Mouse (Mus musculus) brain, embryonic 18.5 days (tissue): Measurements from ENCODE around the gene Fkbp11.

Experiments
- DNase-seq: peaks from one replicate; pipeline ENCODE4 v3.0.0-alpha.2; 2012; ENCODE audit warnings: low read depth, low spot score

Gene Fkbp11

DNA sequence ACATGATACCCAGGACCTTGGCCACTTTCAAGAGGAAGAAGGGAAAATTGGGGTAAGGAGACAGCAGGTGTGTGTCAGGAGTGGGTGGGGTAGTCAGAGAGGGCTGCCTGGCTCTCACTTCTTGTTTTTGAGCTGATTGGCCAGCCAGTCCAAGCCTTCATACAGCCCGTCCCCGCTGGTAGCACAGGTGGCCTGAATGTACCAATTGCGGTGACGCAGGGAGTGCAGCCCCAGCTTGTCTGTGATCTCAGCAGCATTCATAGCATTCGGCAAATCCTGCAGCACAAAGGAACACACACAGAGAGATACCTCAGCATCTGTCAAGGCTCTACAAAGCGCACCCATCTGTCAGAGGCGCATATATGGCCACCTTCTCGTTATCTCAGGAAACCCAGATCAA lies 12.2 kb upstream of the Fkbp11 start:
- DNase-seq: no peak

DNA sequence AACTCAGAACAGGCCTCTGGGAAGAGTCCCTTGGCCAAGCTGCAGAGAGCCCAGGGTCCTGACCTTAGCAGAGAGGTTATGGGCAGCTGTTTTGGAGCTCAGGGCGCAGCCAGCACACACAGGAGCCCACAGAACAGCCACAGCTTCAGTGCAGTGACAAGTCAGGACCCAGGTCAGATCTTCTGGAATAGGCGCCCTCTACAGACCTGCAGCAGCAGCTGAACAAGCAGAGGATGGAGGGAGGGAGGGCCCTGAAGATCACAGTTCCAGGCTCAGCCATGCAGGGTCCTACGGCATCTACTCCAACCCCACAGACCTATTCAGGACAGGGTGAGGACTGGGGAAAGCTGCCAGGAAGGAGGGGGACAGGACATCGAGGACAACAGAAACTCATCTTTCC lies 10.8 kb upstream of the Fkbp11 start:
- DNase-seq: no peak

DNA sequence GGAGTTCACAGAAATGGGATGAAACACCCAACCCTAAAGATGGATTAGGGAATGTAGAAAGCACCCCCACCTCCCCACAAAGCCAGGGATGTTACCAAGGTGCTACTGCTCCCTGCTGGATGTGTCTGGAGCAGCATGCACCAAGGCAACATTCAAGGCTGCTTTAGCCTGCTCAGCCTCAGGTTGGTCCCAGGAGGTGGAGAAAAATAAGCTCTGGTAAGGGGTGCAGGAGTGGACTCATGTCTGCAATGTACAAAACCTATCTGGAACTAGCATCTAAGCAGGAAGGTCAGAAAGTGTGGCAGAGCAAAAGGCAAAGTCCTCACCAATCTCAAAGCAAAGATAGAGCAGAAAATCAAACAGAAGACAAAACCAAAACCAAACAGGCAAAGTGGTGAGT lies 9.9 kb upstream of the Fkbp11 start:
- no peak for DNase-seq

DNA sequence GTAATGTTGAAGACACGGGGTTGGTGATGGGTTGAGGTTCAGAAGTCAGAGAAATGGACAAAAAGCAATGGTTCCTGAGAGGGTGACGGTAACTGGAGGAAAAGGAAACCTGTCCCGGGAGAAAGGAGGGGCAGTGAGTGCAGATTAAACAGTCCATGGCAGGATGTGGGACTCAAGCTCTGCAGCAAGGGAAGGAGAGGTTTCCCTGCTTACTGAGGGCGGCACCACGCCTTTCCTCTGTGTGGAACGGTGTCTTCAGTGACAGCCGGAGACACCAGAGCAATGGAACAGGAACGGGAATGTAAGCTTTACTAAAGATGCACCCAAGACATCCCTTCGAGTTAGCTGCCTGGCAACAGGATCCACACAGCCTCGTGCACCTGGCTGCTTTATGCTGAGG lies 8.5 kb upstream of the Fkbp11 start:
- no peak for DNase-seq

DNA sequence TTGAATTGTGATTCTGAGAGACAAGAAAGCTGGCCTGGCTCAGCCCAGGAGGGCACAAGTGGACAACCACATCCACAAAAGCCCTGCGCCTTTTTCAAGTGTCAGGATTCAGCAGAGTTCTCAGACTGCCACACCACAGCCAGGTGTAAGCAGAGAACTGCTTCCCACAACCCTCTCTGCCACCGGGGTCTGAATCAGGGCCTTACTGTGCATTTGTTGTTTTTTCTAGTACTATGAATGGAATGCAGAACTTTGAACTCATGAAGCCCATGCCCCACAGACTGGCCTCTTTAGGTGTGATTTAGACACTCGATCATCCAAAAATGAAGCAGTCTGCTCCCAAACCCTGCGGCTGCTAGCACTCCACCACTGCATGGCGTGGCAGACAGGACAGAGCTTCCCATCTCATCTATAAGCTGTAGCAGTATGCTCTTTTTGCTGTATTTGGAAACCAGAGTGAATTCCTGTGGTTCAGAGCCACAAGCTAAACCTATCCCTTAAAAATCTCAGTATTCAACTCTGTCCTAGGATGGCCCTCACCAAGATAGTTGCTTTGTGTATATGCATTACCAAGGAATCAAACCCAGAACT lies 6.1 kb upstream of the Fkbp11 start:
- DNase-seq: no peak

DNA sequence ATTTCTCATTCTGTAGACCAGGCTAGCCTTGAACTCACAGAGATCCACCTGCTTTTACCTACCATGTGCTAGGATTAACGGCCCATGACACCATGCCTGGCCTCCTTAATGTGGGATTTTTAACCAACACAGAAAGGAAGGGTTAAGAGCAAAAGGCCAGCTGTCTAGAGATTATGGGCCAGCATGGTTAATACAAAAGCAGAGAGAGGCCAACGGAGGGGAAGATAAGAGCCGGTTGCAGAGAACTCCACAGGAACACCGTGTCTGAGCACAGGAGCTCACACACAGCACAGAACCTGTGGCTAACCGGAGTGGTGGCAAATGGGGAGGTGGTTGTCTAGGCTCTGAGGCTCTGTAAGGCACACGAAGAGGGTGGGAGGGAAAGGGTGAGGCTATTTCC lies 5.4 kb upstream of the Fkbp11 start:
- no peak for DNase-seq

DNA sequence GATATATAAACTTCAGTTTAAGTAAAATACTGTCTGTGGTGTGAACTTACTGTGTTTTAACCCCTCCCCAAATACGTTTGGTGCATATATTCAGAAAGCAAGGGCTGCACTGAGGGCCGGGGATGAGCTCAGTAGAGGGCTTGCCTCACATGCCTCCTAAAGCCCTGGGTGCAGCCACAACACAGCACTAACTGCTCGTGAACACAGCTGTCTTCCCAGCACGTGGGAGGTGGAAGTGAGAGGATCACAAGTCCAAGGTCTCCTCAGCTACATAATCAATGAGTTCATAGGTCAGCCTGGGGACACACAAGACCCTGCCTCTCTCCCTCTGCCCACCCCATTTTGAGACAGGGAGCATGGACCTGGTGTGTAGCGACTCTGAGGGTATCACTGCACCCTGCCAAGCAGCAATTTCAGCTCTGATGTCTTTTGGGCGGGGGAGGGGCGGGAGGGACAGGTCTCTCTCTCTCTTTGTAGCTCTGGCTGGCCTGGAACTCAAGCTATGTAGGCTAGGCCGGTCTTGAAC lies 4.1 kb upstream of the Fkbp11 start:
- no peak for DNase-seq

DNA sequence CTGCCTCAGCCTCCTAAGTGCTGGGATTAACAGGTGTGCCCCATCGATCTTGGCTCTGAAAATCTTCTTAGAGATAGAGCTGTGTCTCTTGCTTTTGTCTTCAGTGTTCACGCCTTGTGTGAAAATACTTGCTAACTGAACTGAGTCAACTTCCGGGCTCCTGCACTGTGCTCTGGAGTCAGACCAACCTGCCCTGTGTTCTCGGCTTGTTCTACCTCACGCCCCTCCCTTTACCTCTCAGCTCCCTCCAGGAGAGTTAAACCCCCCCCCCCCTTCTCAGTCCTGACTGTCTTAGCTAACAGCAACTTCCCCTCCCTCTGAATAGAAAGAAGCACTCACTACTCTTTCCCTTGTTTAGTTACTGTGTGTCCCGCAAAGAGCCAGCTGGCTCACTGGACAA lies 2.8 kb upstream of the Fkbp11 start:
- no peak for DNase-seq

DNA sequence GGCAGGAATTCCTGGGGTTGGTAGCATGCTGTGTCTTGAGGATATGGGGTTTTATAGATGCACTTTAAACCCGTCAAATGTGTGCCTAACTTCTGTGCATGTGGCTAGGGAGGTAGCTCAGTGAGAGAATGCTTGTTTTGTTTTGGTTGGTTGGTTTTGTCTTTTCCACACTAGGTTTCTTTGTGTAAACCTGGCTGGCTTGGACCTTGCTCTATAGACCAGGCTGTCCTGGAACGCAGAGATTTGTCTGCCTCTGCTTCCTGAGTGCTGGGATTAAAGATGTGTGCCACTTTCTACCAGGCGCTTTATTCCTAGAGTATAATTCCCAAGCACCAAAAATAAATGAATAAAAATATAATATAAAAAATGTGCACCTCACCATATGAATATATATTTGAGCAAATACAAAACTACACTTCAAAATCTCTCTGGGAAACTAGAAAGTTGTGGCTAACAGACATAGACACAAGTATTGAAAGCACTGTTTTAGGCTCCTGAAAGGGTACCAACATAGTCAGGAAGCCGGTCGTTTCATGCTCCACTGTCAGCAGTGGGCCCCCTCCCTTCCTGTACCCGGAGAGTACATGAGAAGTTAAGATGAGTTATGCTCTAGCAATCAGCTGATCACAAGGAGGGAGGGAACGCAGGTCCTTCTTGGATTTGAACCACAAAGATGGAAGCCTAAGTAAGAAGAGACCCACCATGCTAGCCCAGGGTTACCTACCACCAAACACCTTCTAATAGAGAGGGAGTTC lies 2.0 kb upstream of the Fkbp11 start:
- DNase-seq: no peak

DNA sequence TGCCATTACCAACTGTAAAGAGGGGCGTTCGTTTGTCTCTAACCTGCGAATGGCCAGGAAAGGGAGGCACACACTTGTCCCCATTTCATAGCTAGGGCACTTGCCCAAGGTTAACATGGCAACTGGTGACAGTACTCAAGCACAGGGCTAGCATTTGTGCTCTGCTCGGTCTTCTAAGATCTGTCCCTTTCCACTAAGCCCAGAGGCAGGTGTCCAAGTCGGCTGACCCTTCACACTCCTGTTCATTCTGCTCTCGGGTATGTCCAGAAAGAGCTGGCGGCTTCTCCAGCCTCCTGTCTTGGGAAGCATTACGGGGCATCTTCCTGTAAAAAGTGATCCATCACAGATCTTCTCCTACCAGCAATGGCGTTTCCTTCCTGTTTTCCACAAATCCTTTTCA lies 368 bp upstream of the Fkbp11 start:
- DNase-seq: no peak

DNA sequence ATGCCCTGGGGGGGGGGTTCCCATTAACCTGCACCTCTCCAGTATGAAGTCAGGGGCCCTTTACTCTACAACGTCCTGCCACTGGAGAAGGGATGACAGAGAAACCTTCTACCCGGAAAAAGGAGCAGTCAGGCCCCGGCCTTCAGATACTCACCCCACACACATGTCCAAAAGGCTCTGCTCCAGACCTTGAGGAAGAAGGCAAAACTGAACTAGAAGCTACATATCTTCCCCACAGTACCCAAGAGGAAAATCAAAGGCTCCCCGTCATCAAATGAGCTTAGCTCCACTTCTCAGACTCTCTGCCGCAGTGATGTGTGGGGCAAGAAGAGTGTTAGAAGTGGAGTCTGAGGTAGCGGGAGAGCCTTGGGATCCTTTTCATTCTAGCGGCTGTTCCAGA lies 1.3 kb downstream of the Fkbp11 start:
- DNase-seq: no peak

DNA sequence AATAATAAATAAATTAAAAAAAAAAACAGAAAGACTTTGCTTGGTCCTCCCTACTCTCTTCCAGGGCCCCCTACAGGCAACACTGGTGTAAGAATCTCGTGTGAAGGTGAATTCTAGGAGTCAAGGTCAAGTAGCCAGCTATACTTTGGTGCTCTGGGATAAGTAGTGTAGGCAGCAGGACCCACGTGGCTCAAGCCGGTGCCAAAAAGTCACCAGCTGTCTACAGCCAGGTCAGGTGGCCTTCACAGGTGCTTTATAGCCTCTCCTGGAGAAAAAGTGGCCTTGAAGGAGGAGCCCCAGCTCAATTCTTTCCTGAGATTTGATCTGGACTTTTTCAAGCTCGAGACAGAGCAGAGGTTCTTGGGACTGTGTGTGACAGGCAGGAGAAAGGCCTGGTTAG lies 1.9 kb downstream of the Fkbp11 start:
- DNase-seq: no peak

DNA sequence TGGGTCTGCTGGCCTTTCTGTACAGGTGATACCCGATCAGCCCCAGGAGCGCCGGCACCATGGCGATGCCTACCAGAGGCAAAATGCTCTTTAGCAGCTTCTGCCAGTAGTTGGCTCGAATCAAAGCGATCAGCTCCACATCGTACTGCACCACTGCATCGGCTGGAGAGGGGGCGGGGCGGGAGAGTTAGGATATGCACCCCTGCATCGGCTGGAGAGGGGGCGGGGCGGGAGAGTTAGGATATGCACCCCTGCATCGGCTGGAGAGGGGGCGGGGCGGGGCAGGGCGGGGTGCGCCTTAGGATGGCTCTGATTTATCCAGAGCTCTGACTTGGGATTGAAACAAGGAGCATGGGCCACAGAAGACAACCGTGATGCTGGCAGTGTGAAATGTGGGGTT lies 3.6 kb downstream of the Fkbp11 start:
- DNase-seq: no peak

DNA sequence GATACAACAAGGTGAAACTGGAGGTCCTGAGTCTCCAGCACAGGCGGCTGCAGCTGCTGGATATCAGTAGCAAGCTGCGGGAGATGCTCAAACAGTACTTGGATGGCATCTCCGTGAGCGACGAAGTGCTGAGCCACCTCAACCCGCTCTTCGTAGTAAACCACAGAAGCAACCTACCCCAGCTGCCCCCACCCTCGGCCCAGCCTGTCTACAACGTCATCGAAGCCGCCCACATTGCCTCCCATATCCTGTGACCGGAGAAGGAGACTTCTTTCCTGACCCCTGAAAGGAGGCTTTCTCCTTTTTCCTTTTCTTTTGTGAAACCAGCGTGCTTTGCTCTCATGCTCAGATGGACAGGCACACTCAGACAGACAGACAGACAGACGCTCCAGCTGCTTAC lies 5.1 kb downstream of the Fkbp11 start:
- no peak for DNase-seq

DNA sequence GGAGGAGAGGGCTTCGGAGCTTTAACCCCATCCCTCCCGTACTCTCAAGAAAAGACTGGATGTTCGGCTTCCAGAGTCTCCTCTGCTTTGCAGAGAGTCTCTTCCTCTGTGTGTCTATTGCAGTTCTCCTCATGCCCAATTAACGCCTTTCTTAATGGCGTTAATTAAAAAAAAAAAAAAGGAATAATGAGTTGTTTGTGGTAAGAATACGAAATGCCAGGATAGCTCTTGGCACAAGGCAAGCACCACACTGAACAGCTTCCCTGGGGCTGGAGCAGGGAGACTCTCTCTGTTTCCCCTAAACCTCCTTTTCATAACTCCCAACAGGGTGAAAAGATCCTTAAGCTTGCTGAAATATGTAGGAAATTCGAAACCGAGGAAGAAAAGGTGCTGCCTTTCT lies 5.8 kb downstream of the Fkbp11 start:
- no peak for DNase-seq

DNA sequence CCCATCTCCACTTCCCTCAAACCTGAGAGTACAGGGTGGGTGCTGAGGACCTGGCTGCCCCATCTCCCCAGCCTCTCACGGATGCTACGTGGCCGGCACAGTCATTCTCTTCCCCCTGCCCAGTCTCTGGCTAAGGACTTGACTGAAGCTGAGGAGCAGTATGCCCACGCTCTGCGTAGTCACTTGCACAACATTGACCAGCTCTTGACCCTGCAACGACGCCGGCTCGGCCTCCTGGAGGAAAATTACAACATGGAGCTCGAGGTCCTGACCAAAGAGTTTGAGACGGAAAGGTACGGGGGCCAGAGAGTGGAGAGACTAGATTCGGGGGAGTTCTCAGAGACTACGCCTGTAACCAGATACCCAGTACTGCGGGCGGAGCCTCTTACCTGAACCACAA lies 10.7 kb downstream of the Fkbp11 start:
- no peak for DNase-seq

DNA sequence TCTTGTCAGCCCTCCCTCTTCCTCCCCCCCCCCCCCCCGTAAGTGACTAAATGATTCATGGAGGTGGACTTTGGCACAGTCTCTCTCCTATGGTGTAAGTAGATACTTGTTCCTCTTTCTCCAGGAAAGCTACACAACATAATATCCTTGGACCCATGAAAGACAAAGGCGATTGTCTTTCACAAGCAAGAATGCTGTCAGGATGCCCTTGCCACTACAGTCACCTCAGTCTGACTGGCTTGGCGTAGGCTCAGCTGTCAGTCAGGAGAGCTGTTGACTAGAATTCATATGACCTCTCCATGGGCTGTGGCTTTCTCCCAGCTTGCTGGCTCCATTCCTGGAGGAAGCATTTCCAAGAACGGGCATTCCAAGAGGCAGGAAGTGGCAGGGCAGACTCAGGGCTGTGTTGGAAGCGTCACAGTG lies 13.8 kb downstream of the Fkbp11 start:
- no peak for DNase-seq

DNA sequence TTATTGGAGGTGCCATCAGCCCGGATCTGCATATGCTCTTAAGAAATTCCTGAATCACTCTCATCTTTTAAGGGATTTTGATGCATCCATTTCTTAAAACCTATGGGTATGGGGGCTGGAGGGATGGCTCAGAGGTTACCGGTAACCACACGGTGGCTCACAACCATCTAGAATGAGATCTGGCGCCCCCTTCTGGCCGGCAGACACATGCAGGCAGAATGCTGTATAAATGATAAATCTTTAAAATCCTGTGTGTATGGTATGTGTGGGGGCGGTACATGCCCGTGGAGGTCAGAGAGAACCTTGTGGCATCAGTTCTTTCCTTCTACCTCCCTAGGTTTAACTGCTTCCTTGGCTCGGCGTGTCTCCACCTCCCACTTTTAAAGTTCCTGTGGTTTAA lies 17.6 kb downstream of the Fkbp11 start:
- no peak for DNase-seq

DNA sequence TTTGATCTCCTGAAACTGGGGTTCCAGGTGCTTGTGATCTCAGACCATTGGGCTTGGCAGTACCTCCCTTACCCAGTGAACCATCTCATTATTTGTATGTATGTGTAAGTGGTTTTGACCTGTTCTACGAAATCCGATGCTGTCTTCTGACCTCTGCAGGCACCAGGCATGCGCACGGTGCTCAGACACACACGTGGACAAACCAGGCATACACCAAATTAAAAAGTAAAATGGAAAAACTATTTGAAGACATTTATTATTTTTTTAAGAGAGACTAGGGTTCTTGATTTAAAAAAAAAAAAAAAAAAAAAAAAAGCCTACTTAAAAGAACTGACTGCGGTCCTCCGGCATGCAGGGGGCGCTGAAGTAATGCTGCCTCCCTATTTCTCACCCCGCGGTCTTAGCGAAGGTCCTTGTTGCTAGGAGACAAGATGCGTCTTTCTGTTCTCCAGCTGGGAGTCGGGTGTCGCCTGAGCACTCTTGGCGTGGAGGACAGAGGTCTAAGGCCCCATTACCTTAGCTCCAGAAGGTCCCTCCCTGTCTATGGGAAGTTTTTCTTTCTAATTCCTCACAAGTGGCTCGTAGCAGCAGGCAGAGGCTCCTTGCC lies 20.1 kb downstream of the Fkbp11 start, which contains the start of gene Ccdc65:
Ccdc65 (plus strand) TSS at position 442 of the 607 bp plus-strand sequence.
- DNase-seq: peak; percentile 64

DNA sequence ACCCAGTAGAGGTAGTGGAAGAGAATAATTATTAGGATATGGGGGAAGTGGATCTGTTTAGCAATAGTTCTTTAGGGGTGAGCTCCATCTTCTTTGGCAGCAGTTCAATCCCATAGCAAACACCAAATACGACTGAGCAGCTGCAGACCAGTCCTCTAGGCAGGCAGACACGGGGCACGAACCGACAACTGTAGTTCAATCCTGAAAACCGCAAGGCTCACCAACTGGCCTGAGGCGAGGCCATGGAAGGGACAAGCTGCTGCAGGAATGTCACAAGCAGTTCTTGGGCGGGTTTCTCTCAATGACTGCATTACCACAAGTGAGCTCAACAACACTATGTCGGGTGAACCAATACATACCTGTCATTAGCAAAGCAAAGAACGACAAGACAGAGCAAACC lies 23.7 kb downstream of the Fkbp11 start:
- DNase-seq: no peak

DNA sequence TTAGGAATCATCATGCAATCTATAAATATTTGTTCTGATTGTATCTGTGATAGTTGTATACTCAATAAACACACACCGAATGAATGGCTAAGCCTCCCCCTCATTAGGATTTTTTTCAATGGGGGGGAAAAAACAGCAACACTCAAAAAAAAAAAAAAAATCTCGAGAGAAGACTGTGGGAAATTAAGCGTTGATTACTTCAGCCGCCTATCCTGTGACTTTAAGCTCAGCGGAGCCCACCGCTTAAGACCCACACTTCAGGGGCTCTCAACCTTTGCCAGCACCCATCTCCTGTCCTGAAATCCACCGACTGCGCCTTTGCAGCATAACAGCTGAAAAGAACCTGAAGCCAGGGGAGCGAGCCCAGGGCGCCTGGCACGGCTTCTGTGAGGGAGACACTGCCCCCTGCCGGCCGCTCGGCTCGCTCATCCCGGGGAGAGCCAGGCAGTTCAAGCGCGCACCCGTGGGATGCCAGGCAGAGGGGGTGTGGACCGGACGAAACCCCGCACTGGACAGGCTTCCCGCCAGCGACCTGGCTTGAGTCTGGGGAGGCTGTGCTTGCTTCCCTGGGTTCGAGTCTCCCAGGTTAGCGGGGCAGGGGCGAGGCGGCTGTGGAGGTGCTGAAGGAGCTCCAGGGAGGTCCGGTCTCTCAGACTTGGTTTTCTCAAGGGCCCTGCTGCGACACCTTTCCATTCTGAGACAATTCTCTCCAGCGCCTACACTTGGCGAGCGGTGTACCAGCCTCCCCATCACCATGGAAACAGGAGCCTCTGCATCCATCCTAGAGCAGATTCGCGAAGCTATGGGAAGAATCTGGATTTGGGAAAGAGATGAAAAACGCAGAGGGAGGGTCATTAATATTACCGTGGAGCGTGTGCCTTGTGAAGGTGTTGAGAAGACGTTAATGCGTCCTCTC lies 28.6 kb downstream of the Fkbp11 start:
- DNase-seq: no peak

DNA sequence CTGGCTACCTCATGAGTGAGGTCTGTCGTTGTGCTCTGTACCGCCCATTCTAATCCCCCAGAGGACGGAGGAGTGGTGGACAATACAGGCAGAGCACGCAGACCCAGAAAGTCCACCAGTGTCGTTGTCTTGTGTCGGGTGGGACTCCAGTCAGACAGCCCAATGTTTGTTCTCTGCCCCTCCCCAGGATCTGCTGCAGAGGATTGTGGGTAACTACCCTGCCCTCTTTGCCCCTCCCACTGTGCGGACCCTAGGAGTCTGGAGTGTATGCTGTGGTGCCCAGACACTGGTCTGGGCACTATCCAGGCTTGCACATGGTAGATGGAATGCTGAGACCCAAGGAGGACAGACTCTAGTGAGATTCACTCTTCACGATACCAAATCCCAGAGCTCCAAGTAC lies 31.8 kb downstream of the Fkbp11 start:
- DNase-seq: no peak
